Mouse (Mus musculus) embryonic fibroblast, embryonic 13.5 days (primary cell): Measurements from ENCODE around the gene Nova2.

Experiments
- CTCF ChIP-seq: IDR thresholded peaks from 2 replicates; pipeline ENCODE4 v1.5.1; 2011; ENCODE audit warnings: mild to moderate bottlenecking, control low read depth, low read length, moderate library complexity, borderline replicate concordance; ENCODE audit not compliant: insufficient read depth
- POLR2A ChIP-seq: IDR thresholded peaks from 2 replicates; pipeline ENCODE4 v1.6.1; 2011; ENCODE audit warnings: low read depth, mild to moderate bottlenecking, control low read depth, low read length, moderate library complexity

DNA sequence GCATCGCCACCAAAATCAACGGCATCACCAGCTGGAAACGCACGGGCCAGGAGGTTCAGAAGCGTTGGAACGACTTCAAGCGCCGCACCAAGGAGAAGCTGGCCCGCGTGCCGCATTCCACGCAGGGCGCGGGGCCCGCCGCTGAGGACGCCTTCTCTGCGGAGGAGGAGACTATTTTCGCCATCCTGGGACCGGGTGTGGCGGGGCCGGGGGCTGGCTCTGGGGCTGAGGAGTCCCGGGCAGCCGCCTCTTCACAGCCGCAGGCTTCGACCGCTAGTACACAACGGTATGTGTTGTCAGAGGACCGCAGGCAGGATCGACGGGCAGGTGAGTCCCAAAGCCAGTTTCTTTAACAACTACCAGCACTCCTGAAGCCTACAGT, 66.6 kb downstream of the Nova2 start:
- TF ChIP-seq CTCF (no peak), POLR2A (peak; percentile 37; the same call in 1 of the 2 replicates)
